Mouse (Mus musculus) embryonic facial prominence, embryonic 10.5 days (tissue): ENCODE measurements around the gene Ldlrad2. TPM values are rescaled to one million over a fixed set of nuclear protein-coding genes. Genes with fewer than 3 reads are reported as not detected.
A peak's percentile ranks its signal among the peaks of the same experiment; 100 is the strongest.
"Not testable (repeated sequence)": the region's sequence is repeated elsewhere in the genome, so short reads cannot be mapped to it uniquely, and the experiment has no call there.

ENCODE experiments used
- DNase-seq: peaks from one replicate; pipeline ENCODE4 v3.0.0-alpha.2; 2017; ENCODE audit warnings: low spot score
- H3K27ac ChIP-seq: fragments of 300-500 bp; sonication (generic); replicated peaks from 2 replicates; pipeline ENCODE4 v1.5.1; 2016; ENCODE audit warnings: mild to moderate bottlenecking
- H3K27me3 ChIP-seq: fragments of 300-500 bp; sonication (generic); replicated peaks from 2 replicates; pipeline ENCODE4 v1.6.1; 2016; ENCODE audit warnings: low read depth, mild to moderate bottlenecking; ENCODE audit not compliant: poor library complexity, severe bottlenecking
- H3K36me3 ChIP-seq: fragments of 300-500 bp; sonication (generic); replicated peaks from 2 replicates; pipeline ENCODE4 v1.6.1; 2016; ENCODE audit warnings: mild to moderate bottlenecking, moderate library complexity
- H3K4me1 ChIP-seq: fragments of 300-500 bp; sonication (generic); 2 replicates; pipeline ENCODE4 v1.6.1; 2016
- H3K4me3 ChIP-seq: fragments of 300-500 bp; sonication (generic); 2 replicates; pipeline ENCODE4 v1.5.1; 2016; ENCODE audit warnings: mild to moderate bottlenecking, moderate library complexity
- H3K9me3 ChIP-seq: fragments of 300-500 bp; sonication (generic); 2 replicates; pipeline ENCODE4 v1.6.1; 2016; ENCODE audit warnings: mild to moderate bottlenecking
- WGBS: fragments of 180-500 bp; shearing (Covaris S2); methylation state at CpG from one replicate; pipeline ENCODE4 v1.1.7; 2016; 5-methylcytosine and 5-hydroxymethylcytosine counted together
- polyA plus RNA-seq: library from polyadenylated mRNA; unstranded; fragments of >200 nt; fragmentation: Nextera tagmentation; extraction: Ambion mirVana; gene quantifications from 2 replicates; pipeline ENCODE4 v1.2.1, GENCODE M21; 2016

The Ldlrad2 gene
- polyA plus RNA-seq, 1 experiment from 2014 or later, result not detected

DNA sequence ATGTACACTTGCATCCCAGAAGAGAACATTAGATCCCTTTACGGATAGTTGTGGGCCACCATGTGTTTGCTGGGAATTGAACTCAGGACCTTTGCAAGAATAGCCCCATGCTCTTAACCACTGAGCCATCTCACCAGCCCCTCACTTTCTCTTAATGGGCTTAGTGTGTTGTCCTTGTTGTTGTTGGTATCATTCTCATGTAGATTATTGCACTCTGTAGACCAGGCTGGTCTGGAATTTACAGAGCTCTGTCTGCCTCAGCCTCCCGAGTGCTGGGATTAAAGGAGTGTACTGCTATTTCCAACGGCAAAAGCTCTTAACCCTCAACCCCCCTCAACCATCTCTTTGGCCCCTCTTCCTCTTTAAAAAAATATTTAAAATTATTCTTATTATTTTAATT is 15.2 kb upstream of the Ldlrad2 start:
- H3K4me3 ChIP-seq, result no peak overlapping the region
- 0 out of 2 replicates have a peak, but pooled peaks cover 3% of the 10 kb centered on the region for H3K4me1 ChIP-seq
- H3K9me3 ChIP-seq, result no peaks in the 10 kb centered on the region
- no peaks in the 10 kb centered on the region for H3K27me3 ChIP-seq
- WGBS, result 84% methylated on average over 3 of the region's 3 CpGs
- H3K36me3 ChIP-seq, result no peaks in the 10 kb centered on the region
- no peak overlapping the region for H3K27ac ChIP-seq
- DNase-seq, result no peak

DNA sequence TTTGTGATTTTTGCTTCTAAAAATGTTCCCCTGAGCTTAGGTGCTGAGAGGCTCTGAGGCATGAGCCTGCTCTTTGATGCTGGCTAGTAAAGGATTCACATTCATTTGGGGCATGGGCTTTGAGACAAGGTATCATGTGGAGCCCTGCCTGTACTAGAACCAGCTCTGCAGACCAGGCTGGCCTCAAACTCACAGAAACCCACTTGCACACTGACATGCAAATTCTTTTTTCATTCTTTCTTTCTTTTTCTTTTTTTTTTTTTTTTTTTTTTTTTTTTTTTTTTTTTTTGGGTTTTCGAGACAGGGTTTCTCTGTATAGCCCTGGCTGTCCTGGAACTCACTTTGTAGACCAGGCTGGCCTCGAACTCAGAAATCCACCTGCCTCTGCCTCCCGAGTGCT is 14.7 kb upstream of the Ldlrad2 start:
- not testable (repeated sequence) for H3K4me3 ChIP-seq, DNase-seq, H3K4me1 ChIP-seq, H3K9me3 ChIP-seq, H3K27me3 ChIP-seq, H3K27ac ChIP-seq, H3K36me3 ChIP-seq
- 93% methylated on average over 2 of the region's 3 CpGs for WGBS

DNA sequence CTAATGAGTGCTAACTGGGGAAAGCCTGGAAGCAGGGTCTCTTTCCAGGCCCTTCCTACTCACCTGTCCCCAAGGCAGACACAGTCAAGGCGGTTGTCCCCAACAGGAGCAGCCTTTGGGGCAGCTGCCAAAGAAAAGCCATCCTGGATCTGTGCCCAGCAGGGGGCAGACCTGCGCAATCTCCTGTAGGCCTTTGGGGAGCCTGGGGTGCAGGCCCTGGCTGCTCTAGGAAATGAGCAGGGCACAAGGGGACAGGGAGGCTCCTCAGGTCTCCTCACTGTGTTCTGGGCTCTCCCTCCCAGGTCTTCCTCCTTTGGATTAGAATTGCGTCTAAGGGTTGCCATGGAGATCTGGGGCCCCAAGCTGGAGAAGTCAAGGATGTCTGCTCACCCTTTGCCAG is 7.4 kb upstream of the Ldlrad2 start:
- no peaks in the 10 kb centered on the region for H3K36me3 ChIP-seq
- no peak overlapping the region; the same call in 1 of the 2 replicates for H3K27ac ChIP-seq
- DNase-seq, result peak; percentile 37
- H3K4me3 ChIP-seq, result no peak overlapping the region
- H3K9me3 ChIP-seq, result no peaks in the 10 kb centered on the region
- H3K4me1 ChIP-seq, result peaks cover 15% of the 10 kb centered on the region
- H3K27me3 ChIP-seq, result peaks cover 37% of the 10 kb centered on the region
- WGBS, result 29% methylated on average over 3 of the region's 3 CpGs

DNA sequence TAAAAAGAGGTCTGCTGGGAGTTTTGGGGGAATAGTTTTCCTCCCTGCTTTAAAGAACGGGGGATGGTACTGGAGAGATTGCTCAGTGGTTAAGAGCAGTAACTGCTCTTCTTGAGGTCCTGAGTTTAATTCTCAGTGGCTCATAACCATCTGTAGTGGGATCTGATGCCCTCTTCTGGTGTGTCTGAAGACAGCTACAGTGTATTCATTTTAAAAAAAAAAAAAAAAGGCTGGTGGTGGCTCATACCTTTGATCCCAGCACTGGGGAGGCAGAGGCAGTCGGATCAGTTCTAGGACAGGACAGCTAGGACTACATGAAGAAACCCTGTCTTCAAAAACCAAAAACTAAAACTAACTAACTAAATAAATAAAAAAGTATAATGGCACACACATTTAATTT is 5.9 kb upstream of the Ldlrad2 start:
- no peak overlapping the region for H3K4me3 ChIP-seq
- H3K36me3 ChIP-seq, result no peaks in the 10 kb centered on the region
- 69% methylated on average over 2 of the region's 2 CpGs for WGBS
- no peak for DNase-seq
- H3K27me3 ChIP-seq, result peaks cover 37% of the 10 kb centered on the region
- peaks cover 15% of the 10 kb centered on the region for H3K4me1 ChIP-seq
- H3K9me3 ChIP-seq, result no peaks in the 10 kb centered on the region
- H3K27ac ChIP-seq, result no peak overlapping the region

DNA sequence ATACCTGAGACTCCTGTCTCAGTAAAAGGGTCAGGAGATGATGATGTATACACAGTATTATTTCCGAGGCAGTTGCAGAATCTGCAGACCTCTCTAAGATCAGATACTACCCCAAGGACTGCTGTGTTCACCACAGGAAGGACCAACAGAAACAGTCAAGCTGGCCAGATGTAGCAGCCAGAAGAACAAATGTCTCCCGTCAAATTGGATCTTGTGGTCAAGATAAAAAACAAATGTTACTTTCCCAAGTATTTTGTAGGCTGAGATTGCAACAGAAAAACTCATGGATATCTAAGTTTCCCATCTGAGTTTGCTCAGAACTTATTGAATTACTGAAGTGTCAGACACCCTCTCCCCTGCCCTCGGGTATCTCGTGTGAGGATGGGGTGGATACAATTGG is 5.4 kb upstream of the Ldlrad2 start:
- no peaks in the 10 kb centered on the region for H3K9me3 ChIP-seq
- 55% methylated on average over 4 of the region's 4 CpGs for WGBS
- H3K4me1 ChIP-seq, result peaks cover 15% of the 10 kb centered on the region
- no peak overlapping the region for H3K27ac ChIP-seq
- H3K4me3 ChIP-seq, result no peak overlapping the region
- no peak for DNase-seq
- H3K27me3 ChIP-seq, result peaks cover 37% of the 10 kb centered on the region
- H3K36me3 ChIP-seq, result no peaks in the 10 kb centered on the region

DNA sequence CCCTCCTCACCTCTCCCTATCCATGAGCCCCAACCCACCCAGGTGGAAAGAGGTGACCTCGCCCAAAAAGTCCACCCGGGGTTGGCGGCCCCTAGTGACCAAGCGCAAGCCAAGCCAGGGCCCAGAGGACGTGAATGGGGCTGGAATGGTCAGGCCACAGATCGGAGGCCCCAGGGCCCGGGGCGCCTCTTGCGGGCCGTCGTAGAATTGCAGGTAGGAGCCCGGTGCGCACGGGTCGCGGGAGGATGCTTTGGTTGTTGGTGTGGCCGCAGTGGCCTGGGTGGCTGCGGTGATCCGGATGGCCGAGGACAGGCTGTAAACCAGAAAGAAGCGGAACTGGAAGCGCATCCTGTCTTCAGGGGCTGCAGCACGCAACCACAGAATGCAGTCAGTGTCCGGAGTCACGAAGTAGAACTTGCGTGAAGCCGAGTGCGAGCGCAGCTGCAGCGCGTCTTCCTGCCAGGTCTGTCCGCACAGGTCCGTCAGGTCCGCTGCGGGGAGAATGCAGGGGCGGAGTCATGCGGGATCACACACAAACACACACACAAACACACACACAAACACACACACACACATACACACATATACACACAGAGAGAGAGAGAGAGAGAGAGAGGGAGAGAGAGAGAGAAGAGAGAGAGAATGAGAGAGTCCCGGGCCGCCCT is 3.9 kb upstream of the Ldlrad2 start:
- Histone ChIP-seq H3K9me3 (no peaks in the 10 kb centered on the region), H3K36me3 (no peaks in the 10 kb centered on the region; the same call in 1 of the 2 replicates)
- 3% methylated on average over 39 of the region's 39 CpGs for WGBS

DNA sequence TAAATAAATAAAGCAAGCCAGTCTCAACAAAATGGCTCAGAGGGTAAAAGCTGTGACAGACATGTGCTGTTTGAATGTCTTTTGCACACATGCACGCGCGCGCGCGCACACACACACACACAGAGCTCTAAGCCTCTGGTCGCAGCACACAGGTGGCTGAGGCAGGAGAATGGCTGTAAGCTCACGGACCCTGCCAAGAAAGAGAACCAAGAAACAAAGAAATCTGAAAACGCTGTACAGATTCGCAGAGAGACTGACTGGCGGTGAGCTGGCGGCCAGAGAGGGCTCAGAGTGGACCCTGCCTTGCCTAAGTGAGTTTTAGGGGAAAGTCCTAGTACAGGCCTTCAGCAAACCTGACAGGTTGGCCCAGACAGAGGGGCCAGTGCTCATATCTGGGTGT is 3.1 kb upstream of the Ldlrad2 start:
- DNase-seq, result no peak
- Histone ChIP-seq H3K4me3 (no peak overlapping the region), H3K27ac (no peak overlapping the region), H3K36me3 (no peaks in the 10 kb centered on the region; the same call in 1 of the 2 replicates), H3K4me1 (peaks cover 15% of the 10 kb centered on the region), H3K27me3 (peaks cover 37% of the 10 kb centered on the region), H3K9me3 (no peaks in the 10 kb centered on the region)
- WGBS, result 95% methylated on average over 12 of the region's 12 CpGs

More for the DNA sequence above, 3.9 kb upstream of the Ldlrad2 start:
- Histone ChIP-seq H3K4me1 (peaks cover 15% of the 10 kb centered on the region), H3K4me3 (peak overlapping the region; percentile 54), H3K27me3 (peaks cover 37% of the 10 kb centered on the region), H3K27ac (no peak overlapping the region)
- DNase-seq, result peak; percentile 83

DNA sequence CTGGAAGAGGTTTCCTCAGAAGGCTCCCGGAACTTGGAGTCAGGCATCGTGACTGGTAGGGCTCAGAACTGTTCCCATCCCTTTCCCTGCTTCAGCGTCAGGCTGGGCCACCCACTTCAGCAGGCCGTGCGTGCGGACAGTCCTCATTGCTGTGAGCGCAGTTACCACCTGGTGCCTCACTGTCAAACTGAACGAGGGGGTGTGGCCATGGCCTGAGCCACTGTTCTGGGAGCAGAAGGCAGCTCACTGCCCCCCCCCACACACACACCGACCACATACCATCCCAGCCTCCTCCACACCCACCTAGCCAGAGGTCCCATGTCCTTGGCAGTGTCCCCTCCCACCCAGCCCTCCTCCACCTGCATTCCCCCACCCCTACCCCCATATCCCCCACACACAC is 4.5 kb downstream of the Ldlrad2 start:
- Histone ChIP-seq H3K4me1 (no peaks in the 10 kb centered on the region), H3K27ac (0 out of 2 replicates have a peak overlapping the region, but pooled peaks have one; percentile 35), H3K4me3 (no peak overlapping the region), H3K27me3 (no peaks in the 10 kb centered on the region), H3K36me3 (peaks cover 62% of the 10 kb centered on the region), H3K9me3 (no peaks in the 10 kb centered on the region)
- no peak for DNase-seq
- WGBS, result 85% methylated on average over 9 of the region's 9 CpGs

DNA sequence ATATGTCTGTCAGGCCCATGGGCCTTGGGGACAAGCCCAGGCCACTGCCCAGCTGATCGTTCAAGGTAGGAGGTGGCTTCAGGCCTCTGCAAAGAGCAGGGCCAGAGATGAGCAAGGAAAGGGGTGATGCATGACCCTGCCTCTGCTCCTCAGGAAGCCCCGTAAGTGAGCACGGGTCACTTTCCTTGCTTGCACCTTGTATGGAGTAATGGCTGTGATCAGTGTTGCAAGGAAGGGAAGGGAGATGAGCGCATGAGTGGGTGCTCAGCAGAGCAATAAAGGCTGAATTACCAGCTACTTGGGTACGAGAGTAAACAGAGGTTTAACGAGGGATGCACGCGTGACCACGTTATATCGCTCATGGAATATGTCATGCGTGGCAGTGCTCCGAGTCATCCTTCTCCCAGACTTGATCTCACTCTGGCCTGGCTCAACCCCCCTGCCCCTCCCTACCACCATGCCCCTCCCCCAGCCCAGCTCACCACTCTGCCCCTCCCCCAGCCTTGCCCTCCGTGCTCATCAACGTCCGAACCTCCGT is 17.6 kb downstream of the Ldlrad2 start:
- Histone ChIP-seq H3K36me3 (peaks cover 95% of the 10 kb centered on the region), H3K27me3 (no peaks in the 10 kb centered on the region), H3K4me1 (no peaks in the 10 kb centered on the region), H3K4me3 (no peak overlapping the region), H3K9me3 (no peaks in the 10 kb centered on the region), H3K27ac (no peak overlapping the region)
- 88% methylated on average over 16 of the region's 16 CpGs for WGBS
- no peak for DNase-seq

DNA sequence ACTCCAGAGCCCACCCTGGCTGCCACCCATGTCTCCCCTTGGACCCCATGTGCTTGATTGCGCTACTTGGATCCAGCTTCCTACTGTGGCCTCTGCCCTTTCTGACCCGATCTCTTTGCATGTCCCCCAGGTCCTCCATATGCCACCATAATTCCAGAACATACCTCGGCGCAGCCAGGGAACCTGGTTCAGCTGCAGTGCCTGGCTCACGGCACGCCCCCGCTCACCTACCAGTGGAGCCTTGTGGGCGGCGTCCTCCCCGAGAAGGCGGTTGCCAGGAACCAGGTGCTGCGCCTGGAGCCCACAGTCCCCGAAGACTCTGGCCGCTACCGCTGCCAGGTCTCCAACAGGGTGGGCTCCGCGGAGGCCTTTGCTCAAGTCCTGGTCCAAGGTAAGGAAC is 20.9 kb downstream of the Ldlrad2 start:
- 96% methylated on average over 17 of the region's 17 CpGs for WGBS
- no peaks in the 10 kb centered on the region for H3K9me3 ChIP-seq
- H3K4me3 ChIP-seq, result no peak overlapping the region
- H3K27me3 ChIP-seq, result no peaks in the 10 kb centered on the region
- H3K4me1 ChIP-seq, result no peaks in the 10 kb centered on the region
- no peak for DNase-seq
- peaks cover 96% of the 10 kb centered on the region for H3K36me3 ChIP-seq
- no peak overlapping the region for H3K27ac ChIP-seq

DNA sequence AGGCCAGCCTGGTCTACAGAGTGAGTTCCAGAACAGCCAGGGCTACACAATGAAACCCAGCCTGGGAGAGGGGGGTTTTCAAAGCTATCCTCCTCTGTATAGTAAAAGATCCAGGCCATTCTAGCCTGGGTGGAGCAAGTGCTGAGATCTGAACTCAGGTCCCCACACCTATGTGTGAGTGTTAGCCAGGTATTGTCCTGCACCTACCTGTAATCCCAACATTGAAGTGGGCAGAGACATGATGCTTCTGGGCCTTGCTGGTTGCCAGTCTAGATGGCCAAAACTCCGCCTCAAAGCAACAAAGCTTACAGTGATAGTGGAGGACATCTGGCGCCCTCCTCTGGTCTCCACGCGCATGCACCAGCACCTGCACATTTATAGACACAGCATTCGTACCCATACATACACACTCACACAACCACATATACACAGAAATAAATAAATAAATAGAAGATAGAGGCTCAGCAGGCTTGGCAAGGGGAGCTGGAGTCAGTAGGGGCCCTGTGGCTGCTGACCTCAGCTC is 28.3 kb downstream of the Ldlrad2 start:
- H3K36me3 ChIP-seq, result peaks cover 99% of the 10 kb centered on the region
- peak; percentile 55 for DNase-seq

DNA sequence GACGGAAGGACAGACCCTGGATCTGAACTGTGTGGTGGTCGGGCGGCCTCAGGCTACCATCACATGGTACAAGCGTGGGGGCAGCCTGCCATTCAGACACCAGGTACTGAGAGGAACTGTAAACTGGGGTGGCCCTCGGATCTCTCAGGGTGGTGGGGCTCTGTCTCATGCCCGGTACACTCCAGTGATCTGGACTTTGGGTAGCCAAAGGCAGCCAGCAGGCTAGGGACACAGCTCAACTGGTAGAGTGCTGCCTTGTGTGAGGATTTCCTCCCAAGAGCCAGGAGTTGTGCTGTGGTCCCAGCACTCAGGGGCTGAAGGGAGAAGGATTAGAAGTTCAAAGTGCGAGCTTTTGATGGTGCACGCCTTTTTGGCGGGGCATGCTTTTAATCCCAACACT is 28.8 kb downstream of the Ldlrad2 start:
- Histone ChIP-seq H3K36me3 (peaks cover 99% of the 10 kb centered on the region), H3K9me3 (no peaks in the 10 kb centered on the region), H3K27me3 (no peaks in the 10 kb centered on the region), H3K4me3 (no peak overlapping the region), H3K4me1 (no peaks in the 10 kb centered on the region), H3K27ac (no peak overlapping the region)
- no peak for DNase-seq
- WGBS, result 94% methylated on average over 9 of the region's 9 CpGs

More for the DNA sequence above, 28.3 kb downstream of the Ldlrad2 start:
- H3K27me3 ChIP-seq, result no peaks in the 10 kb centered on the region
- no peaks in the 10 kb centered on the region for H3K9me3 ChIP-seq
- H3K4me1 ChIP-seq, result no peaks in the 10 kb centered on the region
- WGBS, result 70% methylated on average over 5 of the region's 5 CpGs
- no peak overlapping the region for H3K4me3 ChIP-seq
- H3K27ac ChIP-seq, result no peak overlapping the region

DNA sequence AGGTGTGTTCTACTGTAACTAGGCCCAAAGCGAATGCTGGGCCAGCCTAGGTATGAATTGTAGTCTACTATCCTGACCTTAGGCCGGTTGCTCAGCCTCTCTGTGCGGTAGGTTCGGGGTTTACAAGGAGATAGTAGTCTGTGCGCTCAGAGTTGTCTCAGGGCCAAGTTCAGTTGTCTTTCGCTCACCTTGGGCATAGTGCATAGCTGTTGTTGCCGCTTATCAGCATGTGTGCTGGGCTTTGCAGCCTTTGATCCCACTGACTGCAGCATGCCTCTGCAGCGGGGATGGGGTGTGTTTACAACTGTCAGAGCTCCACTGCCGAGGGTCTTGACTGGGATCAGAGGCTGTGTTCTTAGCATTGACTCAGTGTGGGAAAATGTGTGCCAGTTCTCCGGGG is 31.4 kb downstream of the Ldlrad2 start:
- H3K4me1 ChIP-seq, result no peaks in the 10 kb centered on the region
- DNase-seq, result no peak
- H3K36me3 ChIP-seq, result peaks cover 100% of the 10 kb centered on the region
- WGBS, result 89% methylated on average over 10 of the region's 10 CpGs
- H3K9me3 ChIP-seq, result no peaks in the 10 kb centered on the region
- H3K4me3 ChIP-seq, result no peak overlapping the region
- H3K27ac ChIP-seq, result no peak overlapping the region
- H3K27me3 ChIP-seq, result no peaks in the 10 kb centered on the region
